Mouse (Mus musculus): ENCODE results near the gene Fbxo27.

Gene Fbxo27

GRCm38 (mm10) chr7:28709454-28709853, 16.8 kb downstream of the Fbxo27 start:
- no peak for DNase-seq

- DNase-seq: no peak
Observed at GRCm38 (mm10) chr7:28710962-28711361, 18.3 kb downstream of the Fbxo27 start.

GRCm38 (mm10) chr7:28714667-28715066, 22.0 kb downstream of the Fbxo27 start:
- DNase-seq: no peak

GRCm38 (mm10) chr7:28715598-28715997, 22.9 kb downstream of the Fbxo27 start:
- no peak for DNase-seq

GRCm38 (mm10) chr7:28716590-28717281, 24.1 kb downstream of the Fbxo27 start, which contains the start of gene Fbxo17:
TSS of gene Fbxo17 (plus strand) at chr7:28716804.
- DNase-seq: peak; percentile 50

- DNase-seq: no peak
Observed at GRCm38 (mm10) chr7:28717726-28718125, 25.1 kb downstream of the Fbxo27 start.

- DNase-seq: no peak
Observed at GRCm38 (mm10) chr7:28719159-28719558, 26.5 kb downstream of the Fbxo27 start.

- no peak for DNase-seq
Observed at GRCm38 (mm10) chr7:28719650-28720049, 27.0 kb downstream of the Fbxo27 start.

- no peak for DNase-seq
Observed at GRCm38 (mm10) chr7:28720753-28721537, 28.3 kb downstream of the Fbxo27 start.

GRCm38 (mm10) chr7:28722079-28722478, 29.4 kb downstream of the Fbxo27 start:
- DNase-seq: no peak

GRCm38 (mm10) chr7:28724613-28725012, 32.0 kb downstream of the Fbxo27 start:
- DNase-seq: no peak

GRCm38 (mm10) chr7:28726600-28726999, 34.0 kb downstream of the Fbxo27 start:
- DNase-seq: peak; percentile 78

GRCm38 (mm10) chr7:28727649-28728340, 35.1 kb downstream of the Fbxo27 start:
- no peak for DNase-seq

GRCm38 (mm10) chr7:28732341-28733142, 39.9 kb downstream of the Fbxo27 start:
- DNase-seq: peak; percentile 64

- no peak for DNase-seq
Observed at GRCm38 (mm10) chr7:28733211-28733610, 40.6 kb downstream of the Fbxo27 start.

- no peak for DNase-seq
Observed at GRCm38 (mm10) chr7:28735701-28736100, 43.1 kb downstream of the Fbxo27 start.

- no peak for DNase-seq
Observed at GRCm38 (mm10) chr7:28739829-28740228, 47.2 kb downstream of the Fbxo27 start.

- no peak for DNase-seq
Observed at GRCm38 (mm10) chr7:28740949-28741348, 48.3 kb downstream of the Fbxo27 start.

GRCm38 (mm10) chr7:28741368-28741708, 48.7 kb downstream of the Fbxo27 start:
- DNase-seq: no peak

GRCm38 (mm10) chr7:28741709-28742438, 49.2 kb downstream of the Fbxo27 start, which contains the start of the genes Mrps12 and Sars2:
TSS of gene Mrps12 (minus strand) at chr7:28741820.
TSS of gene Sars2 (plus strand) at chr7:28741992.
- peak; percentile 94 for DNase-seq

Data from cerebellum, adult 11 months (tissue).